Comparison of ENCODE assay signal across 8 mouse cellular contexts in the genomic region with DNA sequence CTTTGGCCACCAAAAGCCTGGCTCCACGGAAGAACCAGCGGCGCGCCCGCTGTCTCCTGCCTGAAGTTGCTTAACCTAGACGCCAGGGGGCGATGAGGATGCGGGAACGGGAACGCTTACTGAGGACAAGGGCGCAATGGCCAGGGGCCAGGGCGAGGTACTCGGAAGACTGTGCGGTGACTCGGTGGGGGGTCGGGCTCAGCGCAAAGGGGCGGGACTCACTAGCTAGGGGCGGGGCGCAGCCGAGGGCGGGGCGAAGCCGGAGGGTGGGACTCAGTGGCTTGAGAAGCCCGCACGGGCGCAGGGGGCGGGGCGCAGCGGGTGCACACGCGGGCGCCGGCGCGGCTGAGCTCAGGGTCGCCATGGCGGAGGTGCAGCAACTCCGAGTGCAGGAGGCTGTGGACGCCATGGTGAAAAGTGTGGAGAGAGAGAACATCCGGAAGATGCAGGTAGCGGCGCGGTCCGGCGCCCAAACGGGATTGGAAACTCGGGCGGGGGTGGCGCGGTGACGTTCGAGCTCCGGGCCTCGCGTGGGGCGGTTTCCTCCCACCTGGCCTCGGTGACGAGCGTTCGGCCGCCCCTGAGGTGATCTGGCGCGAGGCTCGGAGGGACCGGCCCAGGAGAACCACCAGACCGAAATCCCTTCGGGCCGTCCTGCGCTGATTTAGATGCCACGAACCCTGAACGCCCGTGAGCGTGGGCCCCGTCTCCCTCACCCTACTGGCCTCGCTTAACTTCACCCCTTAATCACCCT. TPM values are rescaled to one million over a fixed set of nuclear protein-coding genes. Genes with fewer than 3 reads are reported as not detected.
DNase-seq lines count a peak whose midpoint lies in the region; ATAC-seq lines count a peak whose summit lies in the region.

Gene Fam136a, plus strand, starts transcription at position 276 of the 754 bp plus-strand sequence.

- WGBS in hindbrain, embryonic 12.5 days = under 1% methylated on average over 75 of the region's 76 CpGs

- peak within 1 kb of the TSS; percentile 81 for H3K27ac ChIP-seq in hindbrain, embryonic 12.5 days

- no peaks in the 10 kb centered on the region for H3K9me3 ChIP-seq in hindbrain, embryonic 12.5 days (replicated peaks)

- peak; percentile 95 for ATAC-seq in hindbrain, embryonic 12.5 days (ENCODE audit: low FRiP score)

- peak; percentile 100 for DNase-seq in NIH3T3 (ENCODE audit: low read depth)
- DNase-seq in cerebellum, postnatal 10 days = peak; percentile 99
- peak; percentile 88 to 93 for DNase-seq in frontal cortex, postnatal 10 days (ENCODE audit: low spot score in 2 of 2)
- DNase-seq in layer of hippocampus, postnatal 14 days (ENCODE audit: low spot score in 2 of 2) = peak; percentile 92 to 96
- DNase-seq in lung, postnatal 14 days = peak; percentile 98
- peak; percentile 91 for DNase-seq in retina, adult 2 months (ENCODE audit: low read depth, low spot score)
- DNase-seq in thymus, postnatal 36 days = peak; percentile 94

- H3K4me3 ChIP-seq in hindbrain, embryonic 12.5 days = peak within 1 kb of the TSS; percentile 65

- peaks cover 13% of the 10 kb centered on the region; the same call in 1 of the 2 replicates for H3K36me3 ChIP-seq in hindbrain, embryonic 12.5 days

- peak within 1 kb of the TSS; percentile 86 for H3K4me2 ChIP-seq in hindbrain, embryonic 12.5 days (replicated peaks)

- H3K4me1 ChIP-seq in hindbrain, embryonic 12.5 days = peaks cover 11% of the 10 kb centered on the region

- no peaks in the 10 kb centered on the region for H3K27me3 ChIP-seq in hindbrain, embryonic 12.5 days

- H3K9ac ChIP-seq in hindbrain, embryonic 12.5 days = peak within 1 kb of the TSS; percentile 75

RNA-seq across cellular contexts. Expression of gene Fam136a, which starts in this region (rescaled TPM):
- 107 and 116 TPM in 2 replicates for polyA plus RNA-seq in hindbrain, embryonic 12.5 days (2016; fragmentation: Nextera tagmentation; extraction: Ambion mirVana)
- total RNA-seq in layer of hippocampus, postnatal 14 days (2021) = 10 to 100 TPM; 31.3 to 35.0 TPM

Comparison
In these comparisons a context has a peak if more than half of its experiments do, and no peak if none do; other contexts are left out.
1. Peak in every context shown above with its lines: DNase-seq, ATAC-seq, H3K4me3 ChIP-seq and H3K27ac ChIP-seq.